Mouse (Mus musculus) G1E (cell line): ENCODE data around the gene Gnl2.

ENCODE experiments used
- CTCF ChIP-seq: IDR thresholded peaks from 2 replicates; pipeline ENCODE4 v1.5.1; 2012; ENCODE audit warnings: low read depth, low read length, inconsistent platforms, mixed read lengths
- GATA1 ChIP-seq: IDR thresholded peaks from 2 replicates; pipeline ENCODE4 v1.6.1; 2012; ENCODE audit warnings: borderline replicate concordance, low read length, inconsistent platforms, mixed read lengths
- POLR2AphosphoS5 ChIP-seq: IDR thresholded peaks from 2 replicates; pipeline ENCODE4 v1.6.1; 2012; ENCODE audit warnings: low read depth, low read length, inconsistent platforms; ENCODE audit not compliant: insufficient replicate concordance

DNA sequence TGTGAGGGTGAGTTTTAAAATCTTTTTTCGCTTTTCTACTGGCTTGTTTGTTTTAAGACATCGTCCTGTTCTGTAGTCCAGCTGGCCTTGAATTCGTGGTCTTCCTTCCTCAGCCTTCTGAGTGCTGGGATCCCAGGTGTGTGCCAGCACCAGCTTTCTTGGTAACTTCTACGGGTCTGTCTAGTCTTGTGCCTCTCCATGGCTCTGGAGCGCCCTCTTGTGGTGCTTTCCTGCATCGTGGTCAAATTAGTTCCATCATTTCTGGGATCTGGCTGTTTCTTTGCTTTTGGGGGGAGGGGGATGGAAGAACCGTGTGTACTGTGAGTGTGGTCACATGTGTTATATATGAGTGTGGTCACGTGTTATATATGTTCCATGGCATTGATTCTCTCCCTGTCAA, 83.1 kb downstream of the Gnl2 start:
- peak; percentile 86 for TF ChIP-seq CTCF
- TF ChIP-seq POLR2AphosphoS5, result no peak
- TF ChIP-seq GATA1, result no peak
